In genomic region chr5:142340205-142341025, GRCm38 (mm10) we compare ENCODE assay signal across 12 mouse cellular contexts.
A peak's percentile ranks its signal among the peaks of the same experiment; 100 is the strongest.
DNase-seq lines count a peak whose midpoint lies in the region; ATAC-seq and TF ChIP-seq lines count a peak whose summit lies in the region.
"Had no signal": no experiment of that assay in that cellular context is flagged by ENCODE, and none has a peak within 500 bp of the region (broad histone marks: within the 10 kb centered on the region; RNA-seq: fewer than 3 reads in every experiment).

No protein-coding gene starts in this region.

- H3K4me3 ChIP-seq in stomach, postnatal 0 days (ENCODE audit: low read depth, low read length): no peak overlapping the region
- H3K4me3 ChIP-seq: heart, embryonic 13.5 days had no signal

- H3K27me3 ChIP-seq in stomach, postnatal 0 days (ENCODE audit: control insufficient read depth, insufficient read depth, low read length): no peaks in the 10 kb centered on the region
- H3K27me3 ChIP-seq: heart, embryonic 13.5 days had no signal

- H3K36me3 ChIP-seq in stomach, postnatal 0 days (ENCODE audit: control insufficient read depth, insufficient read depth, low read length): no peaks in the 10 kb centered on the region
- H3K36me3 ChIP-seq: heart, embryonic 13.5 days had no signal

- H3K9ac ChIP-seq in stomach, postnatal 0 days (ENCODE audit: low read length): no peak overlapping the region
- H3K9ac ChIP-seq: heart, embryonic 13.5 days; liver, embryonic 14.5 days had no signal

- intact Hi-C loops in left cerebral cortex, postnatal 36 days (cut with DNase I): no loop called here

- peak overlapping the region; percentile 77 for H3K27ac ChIP-seq in stomach, postnatal 0 days (replicated peaks)
- H3K27ac ChIP-seq: heart, embryonic 13.5 days; liver, embryonic 14.5 days had no signal

- H3K4me1 ChIP-seq in stomach, postnatal 0 days (replicated peaks; ENCODE audit: control insufficient read depth, insufficient read depth): no peaks in the 10 kb centered on the region
- H3K4me1 ChIP-seq: heart, embryonic 13.5 days had no signal

- H3K4me2 ChIP-seq in stomach, postnatal 0 days (replicated peaks; ENCODE audit: low read depth): no peak overlapping the region
- H3K4me2 ChIP-seq: heart, embryonic 13.5 days had no signal

- peak; percentile 7 for DNase-seq in heart, adult 8-10 months (ENCODE audit: low spot score)
- DNase-seq in heart, adult 11 months: no peak
- DNase-seq in right cerebral cortex, postnatal 10 days (ENCODE audit: low spot score in 2 of 2): peak; percentile 38 to 40
- DNase-seq in right cerebral cortex, adult 18-20 months: no peak
- peak; percentile 14 for DNase-seq in gastrocnemius, postnatal 25 days
- peak; percentile 22 for DNase-seq in stomach, postnatal 0 days (ENCODE audit: low spot score)
- DNase-seq in embryo, embryonic 9.5 days (ENCODE audit: extremely low spot score): no peak
- DNase-seq in left cerebral cortex, postnatal 36 days (ENCODE audit: low spot score in 2 of 2): no peak
- DNase-seq: right cerebral cortex, postnatal 25 days; thymus, postnatal 14 days had no signal

- no peaks in the 10 kb centered on the region for H3K9me3 ChIP-seq in stomach, postnatal 0 days (ENCODE audit: control insufficient read depth, low read length)
- H3K9me3 ChIP-seq: heart, embryonic 13.5 days had no signal

- 21% methylated on average over 14 of the region's 14 CpGs for WGBS in stomach, postnatal 0 days

- TF ChIP-seq EP300 in stomach, postnatal 0 days (optimal IDR thresholded peaks at IDR 0.05): no peak

- ATAC-seq in stomach, postnatal 0 days (ENCODE audit: low FRiP score, low TSS enrichment): peak; percentile 73

- TF ChIP-seq CTCF in stomach, postnatal 0 days (IDR thresholded peaks at IDR 0.05; ENCODE audit: low read depth): peak; percentile 3; the same call in 1 of the 2 replicates

Comparison
In these comparisons a context has a peak if more than half of its experiments do, and no peak if none do; other contexts are left out.
1. DNase-seq: peak in heart, adult 8-10 months (single experiment), right cerebral cortex, postnatal 10 days (2 of 2), gastrocnemius, postnatal 25 days (single experiment) and stomach, postnatal 0 days (single experiment); none in heart, adult 11 months (single experiment), right cerebral cortex, adult 18-20 months (single experiment), embryo, embryonic 9.5 days (single experiment) and left cerebral cortex, postnatal 36 days (0 of 2).